Mouse (Mus musculus): ENCODE measurements around the gene Dnajc3.

- TF ChIP-seq POLR2A (IDR thresholded peaks at IDR 0.05; ENCODE audit: borderline replicate concordance, extremely low read depth, low read depth, low read length) (no peak), CTCF (IDR thresholded peaks at IDR 0.05; ENCODE audit: insufficient read depth, low read length) (no peak)
Observed at GRCm38 (mm10) chr14:119005834-119006233, 68.1 kb downstream of the Dnajc3 start.
